Mouse (Mus musculus) myocyte (in vitro differentiated cells): ENCODE results near the gene Supt3.

Source experiments
- E2F4 ChIP-seq: IDR thresholded peaks from one replicate; pipeline ENCODE4 v1.6.1; 2011; ENCODE audit warnings: mild to moderate bottlenecking, control low read depth, moderate library complexity; ENCODE audit not compliant: insufficient read depth
- POLR2A ChIP-seq: IDR thresholded peaks from one replicate; pipeline ENCODE4 v1.6.1; 2011; ENCODE audit warnings: low read depth, mild to moderate bottlenecking, control low read depth, moderate library complexity; ENCODE audit not compliant: insufficient read length
- USF1 ChIP-seq: IDR thresholded peaks from one replicate; pipeline ENCODE4 v1.6.1; 2011; ENCODE audit warnings: low read depth, mild to moderate bottlenecking, control low read depth, moderate library complexity

GRCm38 (mm10) chr17:44770871-44771270 is 6.1 kb upstream of the Supt3 start:
- TF ChIP-seq POLR2A, result no peak
- no peak for TF ChIP-seq E2F4
- TF ChIP-seq USF1, result no peak
